Mouse (Mus musculus) layer of hippocampus, adult 11-12 months (tissue): ENCODE data around the gene Ndufs2.

ENCODE experiments used
- DNase-seq: peaks from one replicate; pipeline ENCODE4 v3.0.0; 2022; ENCODE audit warnings: low spot score

The Ndufs2 gene

DNA sequence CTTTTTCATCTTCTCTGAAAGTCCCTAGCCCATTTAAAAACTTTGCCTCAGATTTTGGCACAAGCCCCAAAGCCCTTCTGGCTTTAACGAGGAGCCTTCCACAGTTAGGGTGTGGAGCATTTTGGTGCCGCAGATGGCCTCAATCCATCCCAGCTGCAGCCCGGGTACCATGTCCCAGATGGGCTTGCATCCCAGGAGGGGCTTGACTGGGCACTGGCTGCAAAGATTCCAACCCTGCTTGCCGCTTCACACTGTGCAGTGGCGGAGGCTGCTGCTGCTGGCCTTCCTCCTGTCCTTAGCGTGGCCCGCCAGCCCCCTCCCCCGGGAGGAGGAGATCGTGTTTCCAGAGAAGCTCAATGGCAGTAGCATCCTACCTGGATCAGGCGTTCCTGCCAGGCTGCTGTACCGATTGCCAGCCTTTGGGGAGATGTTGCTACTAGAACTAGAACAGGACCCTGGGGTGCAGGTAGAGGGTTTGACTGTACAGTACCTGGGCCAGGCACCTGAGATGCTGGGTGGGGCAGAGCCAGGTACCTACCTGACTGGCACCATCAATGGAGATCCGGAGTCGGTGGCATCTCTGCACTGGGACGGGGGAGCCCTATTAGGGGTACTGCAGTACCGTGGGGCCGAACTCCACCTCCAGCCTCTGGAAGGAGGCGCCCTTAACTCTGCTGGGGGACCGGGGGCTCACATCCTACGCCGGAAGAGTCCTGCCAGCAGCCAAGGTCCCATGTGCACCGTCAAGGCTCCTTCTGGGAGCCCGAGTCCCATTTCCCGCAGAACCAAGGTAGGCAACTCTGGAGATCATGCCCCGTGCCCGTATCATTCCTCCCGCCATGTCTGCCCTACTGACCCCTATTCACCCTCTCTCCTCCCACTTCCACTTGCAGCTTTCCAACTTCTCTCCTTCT lies at the start of gene Ndufs2:
Gene Ndufs2, minus strand, starts transcription at position 709 of the 914 bp plus-strand sequence.
- no peak for DNase-seq

DNA sequence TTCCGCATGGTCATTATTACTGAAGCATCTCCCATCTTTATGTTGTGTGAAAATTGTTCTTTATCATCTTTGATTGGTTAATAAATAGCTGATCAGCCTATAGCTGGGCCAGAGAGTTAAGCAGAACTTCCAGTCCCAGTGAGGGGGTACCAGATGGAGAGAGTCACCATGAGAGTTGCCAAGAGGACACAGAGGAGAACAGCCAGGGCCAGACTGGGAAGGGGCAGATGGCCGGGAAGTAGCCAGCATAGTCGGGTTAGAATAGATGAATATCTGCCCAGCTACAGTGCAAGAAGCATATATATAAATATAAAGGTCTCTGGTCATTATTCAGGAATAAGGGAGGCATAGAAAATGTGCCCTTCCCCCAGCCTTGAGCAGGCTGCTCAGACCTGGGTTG lies 47.0 kb upstream of the Ndufs2 start:
- no peak for DNase-seq

DNA sequence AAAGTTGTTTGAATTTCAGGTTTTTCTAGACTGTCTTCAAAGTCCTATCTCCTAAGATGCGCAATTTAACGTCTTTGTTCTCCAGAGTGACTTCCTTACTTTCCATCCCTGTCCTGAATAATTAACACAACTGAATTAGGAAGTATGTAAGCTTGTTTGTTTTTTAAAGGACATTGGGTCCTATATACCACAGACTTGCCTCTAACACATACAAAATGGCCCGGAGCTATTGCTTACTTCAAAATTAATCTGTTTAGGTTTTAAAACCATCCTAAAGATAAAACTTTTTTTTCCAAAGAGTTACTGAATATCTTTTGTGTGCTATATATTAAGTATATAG lies 43.8 kb upstream of the Ndufs2 start:
- no peak for DNase-seq

DNA sequence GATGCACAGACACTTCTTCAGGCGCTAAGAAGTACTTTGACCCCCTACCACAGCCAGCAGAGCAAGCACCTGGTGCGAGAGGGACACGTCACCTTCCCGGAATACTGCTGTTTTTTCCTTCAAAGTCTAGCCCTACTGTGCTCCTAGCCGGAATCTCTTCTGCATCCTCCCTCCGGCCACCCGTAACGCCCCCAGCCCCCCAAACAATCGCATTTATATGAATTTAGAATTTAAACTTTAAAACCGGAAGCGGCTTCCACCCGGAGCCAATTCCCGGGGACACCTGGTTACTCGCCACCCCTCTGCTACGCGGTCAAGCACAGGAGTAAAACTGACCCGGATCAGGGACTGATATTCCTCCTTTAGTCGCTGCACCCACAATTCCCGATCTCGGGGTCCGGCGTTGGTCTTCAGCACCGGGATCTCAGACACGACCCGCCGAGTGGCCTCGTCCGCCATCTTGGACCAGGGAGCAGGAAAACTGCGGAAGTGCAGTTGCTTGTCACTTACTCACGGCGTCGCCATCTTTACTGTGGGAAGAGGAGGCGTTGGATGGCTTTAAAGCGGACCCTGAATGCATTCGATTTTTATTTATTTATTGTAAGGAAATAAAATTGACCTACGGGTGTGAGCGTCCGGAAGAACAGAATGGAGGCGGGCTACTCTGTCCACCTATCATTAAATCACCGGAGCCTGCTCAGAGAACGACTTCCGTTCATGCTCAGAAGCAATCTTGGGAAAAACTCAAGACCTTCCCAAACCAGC lies 43.3 kb upstream of the Ndufs2 start, which contains the start of gene Ufc1:
Gene Ufc1, minus strand, starts transcription at position 727 of the 765 bp plus-strand sequence.
- peak; percentile 87 for DNase-seq

DNA sequence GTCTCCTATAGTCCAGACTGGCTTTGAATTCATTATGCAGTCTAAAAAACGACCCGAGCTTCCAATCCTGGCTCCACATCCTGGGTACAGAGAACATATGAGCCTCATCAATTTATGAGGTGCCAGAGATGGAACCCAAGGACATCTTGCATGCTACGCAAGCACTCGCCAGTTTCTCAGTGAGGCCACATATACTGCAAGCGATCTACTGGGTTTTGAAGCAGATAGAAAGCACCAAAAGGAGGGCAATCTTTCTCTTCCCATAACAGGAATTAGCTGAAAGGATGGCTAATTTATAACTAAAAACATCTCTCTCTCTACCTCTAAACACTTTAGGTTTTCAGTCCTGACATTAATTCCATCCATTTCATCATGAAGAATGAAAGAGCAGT lies 42.7 kb upstream of the Ndufs2 start:
- DNase-seq = no peak

- DNase-seq = peak; percentile 19
Measured at GRCm38 (mm10) chr1:171293351-171293750, 42.2 kb upstream of the Ndufs2 start.

DNA sequence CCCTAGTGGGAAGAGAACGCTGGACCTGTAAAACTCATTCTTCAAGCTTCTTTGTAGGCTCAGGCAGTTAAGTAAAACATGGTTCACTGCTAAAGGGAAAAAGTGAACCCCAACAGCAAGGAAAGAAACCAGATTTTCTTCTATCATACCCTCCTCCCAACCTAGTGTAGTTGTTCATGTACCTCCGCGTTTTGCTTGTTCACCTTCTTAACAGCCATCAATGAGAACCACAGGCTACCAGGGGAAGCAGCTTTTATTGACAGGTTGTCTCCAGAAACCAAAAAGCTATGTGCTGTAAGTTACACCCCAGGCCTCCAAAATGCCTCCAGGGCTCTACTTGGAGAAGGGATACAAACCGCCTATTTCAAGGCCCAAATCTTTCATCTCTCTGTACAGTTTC lies 37.1 kb upstream of the Ndufs2 start:
- no peak for DNase-seq

DNA sequence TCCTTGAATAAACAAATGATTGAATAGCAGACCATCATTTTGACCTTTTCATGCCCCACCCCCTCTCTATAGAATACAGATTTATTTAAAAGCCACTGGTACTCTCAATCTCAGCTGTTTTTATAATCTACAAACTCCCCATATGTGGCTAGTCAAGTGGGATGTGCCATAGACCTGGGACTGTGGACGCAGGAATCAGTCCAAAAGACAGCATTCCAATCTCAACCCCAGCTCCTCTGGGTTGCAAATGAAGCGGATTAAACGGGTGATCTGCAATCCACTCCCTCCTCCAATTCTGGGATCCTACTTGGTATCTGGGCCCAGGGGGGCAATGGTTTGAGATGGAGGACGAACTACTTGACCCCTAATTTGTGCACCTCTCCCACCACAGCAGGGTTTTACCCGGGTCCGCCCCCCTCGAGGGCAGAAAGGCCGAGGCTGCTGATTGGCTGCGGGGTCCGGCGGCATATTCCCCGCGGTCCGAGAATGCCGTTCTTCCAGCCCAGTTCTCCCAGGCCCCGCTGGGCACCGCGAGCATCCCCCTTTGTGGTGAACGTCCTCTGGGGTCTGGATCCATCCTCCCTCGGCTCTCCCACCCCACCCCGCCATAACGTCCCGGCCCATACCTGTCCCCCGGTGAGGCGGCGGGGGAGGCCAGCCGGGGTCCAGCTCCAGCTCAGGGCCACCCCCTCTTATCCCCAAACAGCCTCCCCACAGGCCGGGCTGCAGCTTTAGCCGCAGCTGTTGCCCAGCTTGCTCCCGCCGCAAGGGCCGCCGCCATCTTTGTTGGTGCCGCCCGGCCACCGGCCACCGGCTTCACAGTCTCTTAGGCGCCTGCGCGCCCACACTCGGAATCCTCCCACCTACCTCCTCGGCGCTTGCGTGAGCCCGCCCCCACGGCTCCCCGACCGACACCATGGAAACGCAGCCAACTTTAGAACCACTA lies 36.2 kb upstream of the Ndufs2 start, which contains the start of gene Usp21:
Gene Usp21, minus strand, starts transcription at position 856 of the 946 bp plus-strand sequence.
- peak; percentile 95 for DNase-seq

DNA sequence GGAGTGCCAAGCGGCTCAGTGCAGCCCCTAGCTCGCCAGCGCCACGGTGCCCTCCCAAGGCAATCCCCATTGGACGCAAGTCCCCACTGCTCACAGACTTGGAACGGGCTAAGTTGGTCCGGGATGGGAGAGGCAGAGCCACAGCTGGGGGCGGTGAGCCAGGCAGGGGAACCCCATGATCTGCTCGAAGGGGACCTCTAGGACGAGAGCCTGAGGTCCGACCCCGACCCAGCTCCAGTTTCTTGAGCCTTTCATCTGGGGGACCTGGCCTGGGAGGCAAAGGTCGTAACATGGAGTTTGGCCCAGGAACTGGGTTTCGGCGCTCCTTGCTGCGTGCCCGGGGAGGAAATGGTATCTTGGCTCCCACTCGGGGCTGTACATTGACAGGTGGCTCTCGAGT lies 35.3 kb upstream of the Ndufs2 start:
- peak; percentile 16 for DNase-seq

- peak; percentile 13 for DNase-seq
Measured at GRCm38 (mm10) chr1:171285096-171285892, 34.1 kb upstream of the Ndufs2 start.

- peak; percentile 22 for DNase-seq
Measured at GRCm38 (mm10) chr1:171284491-171284890, 33.3 kb upstream of the Ndufs2 start.

GRCm38 (mm10) chr1:171283188-171284160 lies 32.3 kb upstream of the Ndufs2 start:
- DNase-seq = peak; percentile 12

DNA sequence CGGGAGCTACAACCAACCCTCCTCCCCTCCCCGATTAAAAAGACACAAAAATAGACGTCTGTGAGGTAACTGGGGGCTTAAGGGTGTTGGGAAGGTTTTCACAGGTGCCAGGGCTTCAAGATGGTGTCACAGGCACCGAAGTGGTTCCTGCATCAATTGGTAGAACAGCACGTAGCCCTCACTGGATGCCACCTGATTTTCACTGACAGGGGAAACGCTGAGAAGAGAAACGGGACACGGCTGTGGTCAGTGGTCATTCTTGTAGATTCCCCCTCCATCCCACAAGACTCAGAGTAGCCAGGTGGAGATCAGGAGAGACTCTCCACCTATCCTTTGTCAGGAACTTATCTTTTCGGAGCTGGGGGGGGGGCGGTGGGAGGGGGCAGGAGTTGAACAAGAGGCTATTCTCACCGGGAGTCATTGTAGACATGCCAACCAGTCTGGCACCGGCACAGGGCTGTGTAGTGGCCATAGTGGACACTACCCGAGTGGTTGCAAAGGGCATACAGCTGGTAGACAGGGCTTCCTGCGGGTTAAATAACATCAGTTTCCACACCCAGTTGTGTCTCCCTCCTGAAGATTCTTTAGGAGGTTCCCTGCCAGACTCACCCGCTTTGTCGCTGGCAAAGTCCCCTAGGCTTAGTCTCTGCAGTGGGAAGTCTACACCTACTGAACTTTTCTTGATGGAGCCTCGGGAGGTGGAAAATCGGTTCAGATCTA lies 31.1 kb upstream of the Ndufs2 start:
- DNase-seq = peak; percentile 14

DNA sequence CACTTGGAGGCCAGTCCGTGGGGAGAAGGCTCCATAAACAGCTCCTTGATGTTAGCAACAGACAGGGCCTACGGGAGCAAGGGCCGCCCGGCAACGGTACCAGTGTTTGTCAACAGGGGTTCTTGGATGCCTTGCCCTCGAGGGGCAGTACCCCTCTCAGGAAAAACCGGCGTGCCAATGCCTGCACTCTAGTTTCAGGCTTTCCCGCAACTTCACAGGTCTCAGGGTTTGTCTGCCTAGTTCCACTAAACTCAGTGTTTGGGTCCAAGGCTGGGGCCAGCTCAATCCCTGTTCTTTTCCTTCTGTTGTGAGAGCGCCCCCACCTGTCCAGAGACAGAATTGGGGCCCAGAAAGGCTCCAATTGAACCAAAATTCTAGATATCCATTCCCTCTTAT lies 30.3 kb upstream of the Ndufs2 start:
- peak; percentile 86 for DNase-seq

- DNase-seq = peak; percentile 95
Measured at GRCm38 (mm10) chr1:171280916-171281527, 29.8 kb upstream of the Ndufs2 start, which contains the start of gene Ppox. Ppox (minus strand) TSS chr1:171281186.

- DNase-seq = no peak
Measured at GRCm38 (mm10) chr1:171280250-171280915, 29.2 kb upstream of the Ndufs2 start.

DNA sequence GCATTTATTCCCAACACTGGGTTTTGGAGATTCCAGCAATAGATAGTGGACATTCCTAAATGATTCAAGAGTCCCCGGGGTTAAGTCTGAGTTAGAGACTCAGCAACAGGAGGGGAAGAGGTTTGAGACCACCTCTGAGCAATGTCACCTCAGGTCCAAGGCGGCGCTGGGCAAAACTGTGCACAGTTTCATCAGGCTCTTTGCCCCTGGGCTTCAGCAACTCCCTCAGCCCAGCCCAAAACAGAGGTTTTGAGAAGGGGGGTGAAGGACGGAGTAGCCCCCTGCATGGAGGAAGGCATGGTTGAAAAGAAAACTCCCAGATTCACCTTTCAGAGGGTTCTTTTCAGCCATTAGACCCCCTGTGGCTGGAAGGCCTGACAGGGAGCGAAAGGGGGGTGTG lies 28.5 kb upstream of the Ndufs2 start:
- no peak for DNase-seq
